Mouse (Mus musculus): Measurements from ENCODE around the gene Mtmr11. TPM values are rescaled to one million over a fixed set of nuclear protein-coding genes. Genes with fewer than 3 reads are reported as not detected.

Gene Mtmr11
- total RNA-seq (2021): 16.3 and 27.0 TPM in 2 replicates
- long read RNA-seq, transcript Mtmr11-201 (17 exons, 2,778 nt): major isoform, 11 of 25 reads
- long read RNA-seq, partial matches to known transcripts: 5 of 25 reads
- long read RNA-seq, other reads (novel, unspliced or antisense): 9 of 25 reads

- no peak for DNase-seq
Measured at GRCm38 (mm10) chr3:96161869-96162840, at the start of gene Mtmr11. Mtmr11 (plus strand) TSS chr3:96162004.

- no peak for DNase-seq
Measured at GRCm38 (mm10) chr3:96113251-96113650, 48.6 kb upstream of the Mtmr11 start.

- DNase-seq: no peak
Measured at GRCm38 (mm10) chr3:96118142-96118541, 43.7 kb upstream of the Mtmr11 start.

- no peak for DNase-seq
Measured at GRCm38 (mm10) chr3:96118702-96119101, 43.1 kb upstream of the Mtmr11 start.

- DNase-seq: no peak
Measured at GRCm38 (mm10) chr3:96124235-96124634, 37.6 kb upstream of the Mtmr11 start.

- DNase-seq: no peak
Measured at GRCm38 (mm10) chr3:96128128-96128527, 33.7 kb upstream of the Mtmr11 start.

GRCm38 (mm10) chr3:96132478-96132877 lies 29.3 kb upstream of the Mtmr11 start:
- no peak for DNase-seq

- no peak for DNase-seq
Measured at GRCm38 (mm10) chr3:96133327-96133905, 28.4 kb upstream of the Mtmr11 start.

- peak; percentile 50 for DNase-seq
Measured at GRCm38 (mm10) chr3:96135011-96135410, 26.8 kb upstream of the Mtmr11 start.

- no peak for DNase-seq
Measured at GRCm38 (mm10) chr3:96147950-96148349, 13.9 kb upstream of the Mtmr11 start.

GRCm38 (mm10) chr3:96151836-96152235 lies 10.0 kb upstream of the Mtmr11 start:
- no peak for DNase-seq

- no peak for DNase-seq
Measured at GRCm38 (mm10) chr3:96152611-96153010, 9.2 kb upstream of the Mtmr11 start.

- no peak for DNase-seq
Measured at GRCm38 (mm10) chr3:96155501-96155900, 6.3 kb upstream of the Mtmr11 start.

- no peak for DNase-seq
Measured at GRCm38 (mm10) chr3:96159820-96160219, 2.0 kb upstream of the Mtmr11 start.

- DNase-seq: peak; percentile 58
Measured at GRCm38 (mm10) chr3:96160222-96160802, 1.5 kb upstream of the Mtmr11 start.

GRCm38 (mm10) chr3:96160803-96161516 lies 844 bp upstream of the Mtmr11 start:
- peak; percentile 75 for DNase-seq

GRCm38 (mm10) chr3:96163040-96163439 lies 1.2 kb downstream of the Mtmr11 start:
- no peak for DNase-seq

GRCm38 (mm10) chr3:96168466-96169158 lies 6.8 kb downstream of the Mtmr11 start:
- no peak for DNase-seq

- peak; percentile 44 for DNase-seq
Measured at GRCm38 (mm10) chr3:96170276-96170675, 8.5 kb downstream of the Mtmr11 start.

GRCm38 (mm10) chr3:96170976-96171545 lies 9.3 kb downstream of the Mtmr11 start:
- DNase-seq: no peak

- no peak for DNase-seq
Measured at GRCm38 (mm10) chr3:96171583-96172196, 9.9 kb downstream of the Mtmr11 start.

Data from adrenal gland, postnatal 25 days (tissue).